Mouse (Mus musculus): ENCODE results near the gene Ylpm1.

GRCm38 (mm10) chr12:84950763-84951162 is 45.4 kb upstream of the Ylpm1 start:
- TF ChIP-seq CTCF (conservative IDR thresholded peaks at IDR 0.05; ENCODE audit: low read length) (no peak), POU5F1 (IDR thresholded peaks at IDR 0.05; ENCODE audit: borderline replicate concordance, low read length) (no peak), NANOG (IDR thresholded peaks at IDR 0.05; ENCODE audit: borderline replicate concordance, low read length) (no peak)

All from E14TG2a.4 (cell line).